Mouse (Mus musculus) liver, embryonic 11.5 days (tissue): ENCODE results near the gene Cradd. TPM values are rescaled to one million over a fixed set of nuclear protein-coding genes. Genes with fewer than 3 reads are reported as not detected.

Source experiments
- ATAC-seq: fragments of 200-750 bp; cut with Nextera tagmentation; replicated peaks from 2 replicates; pipeline ENCODE4 v1.8.0; 2017; ENCODE audit warnings: moderate number of reproducible peaks, mild to moderate bottlenecking, moderate TSS enrichment, moderate library complexity; ENCODE audit not compliant: low FRiP score
- DNase-seq: peaks from one replicate; pipeline ENCODE4 v3.0.0-alpha.2; 2017; ENCODE audit warnings: low spot score
- H3K27ac ChIP-seq: fragments of 300-500 bp; sonication (generic); 2 replicates; pipeline ENCODE4 v1.5.1; 2014; ENCODE audit warnings: mild to moderate bottlenecking, low read depth, low read length, control low read depth
- H3K27me3 ChIP-seq: fragments of 300-500 bp; sonication (generic); replicated peaks from 2 replicates; pipeline ENCODE4 v1.6.1; 2014; ENCODE audit warnings: low read length, mixed read lengths; ENCODE audit not compliant: control insufficient read depth, insufficient read depth
- H3K36me3 ChIP-seq: fragments of 300-500 bp; sonication (generic); 2 replicates; pipeline ENCODE4 v1.6.1; 2014; ENCODE audit warnings: mild to moderate bottlenecking, low read length, moderate library complexity, mixed read lengths; ENCODE audit not compliant: control insufficient read depth, insufficient read depth
- H3K4me1 ChIP-seq: fragments of 300-500 bp; sonication (generic); replicated peaks from 2 replicates; pipeline ENCODE4 v1.6.1; 2014; ENCODE audit warnings: low read length, mixed read lengths; ENCODE audit not compliant: control insufficient read depth, insufficient read depth
- H3K4me2 ChIP-seq: fragments of 300-500 bp; sonication (generic); 2 replicates; pipeline ENCODE4 v1.6.1; 2014; ENCODE audit warnings: mild to moderate bottlenecking, control low read depth, moderate library complexity
- H3K4me3 ChIP-seq: fragments of 300-500 bp; sonication (generic); 2 replicates; pipeline ENCODE4 v1.5.1; 2014; ENCODE audit warnings: low read depth, low read length, control low read depth
- H3K9ac ChIP-seq: fragments of 300-500 bp; sonication (generic); 2 replicates; pipeline ENCODE4 v1.6.1; 2014; ENCODE audit warnings: low read depth, low read length, control low read depth
- H3K9me3 ChIP-seq: fragments of 300-500 bp; sonication (generic); 2 replicates; pipeline ENCODE4 v1.6.1; 2016; ENCODE audit warnings: low read length, inconsistent platforms, mixed read lengths; ENCODE audit not compliant: control insufficient read depth
- WGBS: fragments of 180-500 bp; shearing (Covaris S2); extraction: QIAGEN DNeasy Blood & Tissue Kit; methylation state at CpG from one replicate; pipeline ENCODE4 v1.1.7; 2014; 5-methylcytosine and 5-hydroxymethylcytosine counted together
- polyA plus RNA-seq: library from polyadenylated mRNA; unstranded; fragments of >200 nt; fragmentation: Nextera tagmentation; extraction: Ambion mirVana; gene quantifications from 2 replicates; pipeline ENCODE4 v1.2.1, GENCODE M21; 2014

Cradd gene
- polyA plus RNA-seq, 1 experiment from 2014 or later: 10.5 TPM

- no peak overlapping the region for H3K4me3 ChIP-seq
- DNase-seq: no peak
- H3K4me1 ChIP-seq: no peaks in the 10 kb centered on the region
- H3K4me2 ChIP-seq: no peak overlapping the region
- ATAC-seq: no peak
- no peak overlapping the region for H3K27ac ChIP-seq
- H3K36me3 ChIP-seq: no peaks in the 10 kb centered on the region
- no peaks in the 10 kb centered on the region for H3K27me3 ChIP-seq
- no peak overlapping the region for H3K9ac ChIP-seq
- 68% methylated on average over 4 of the region's 4 CpGs for WGBS
- H3K9me3 ChIP-seq: no peaks in the 10 kb centered on the region
Observed at GRCm38 (mm10) chr10:95133057-95133456, 190.9 kb downstream of the Cradd start.

Other genes starting within 250 kb of the Cradd start
- gene Socs2, start 93.0 kb upstream of the Cradd start, polyA plus RNA-seq: 19.4 and 21.1 TPM in 2 replicates
- gene Mrpl42, start 177.8 kb upstream of the Cradd start, polyA plus RNA-seq: 364 and 391 TPM in 2 replicates
- 310 and 327 TPM in 2 replicates for gene Ube2n, start 191.0 kb upstream of the Cradd start, polyA plus RNA-seq
- gene Nudt4, start 240.0 kb upstream of the Cradd start, polyA plus RNA-seq: 95.8 and 97.9 TPM in 2 replicates